8 mouse cellular contexts compared by ENCODE assay signal in genomic region chr2:91237511-91238080, GRCm38 (mm10). TPM values are rescaled to one million over a fixed set of nuclear protein-coding genes. Genes with fewer than 3 reads are reported as not detected.
DNase-seq lines count a peak whose midpoint lies in the region; ATAC-seq and TF ChIP-seq lines count a peak whose summit lies in the region.
"Not testable (repeated sequence)": the region's sequence is repeated elsewhere in the genome, so short reads cannot be mapped to it uniquely, and the experiment has no call there.

No protein-coding gene starts in this region.

- peak overlapping the region; percentile 90 for H3K4me2 ChIP-seq in heart, embryonic 16.5 days (ENCODE audit: low read depth, low read length)
- H3K4me2 ChIP-seq in liver, embryonic 15.5 days: peak overlapping the region; percentile 97
- peak overlapping the region; percentile 88 for H3K4me2 ChIP-seq in midbrain, embryonic 15.5 days
- H3K4me2 ChIP-seq in stomach, embryonic 16.5 days (ENCODE audit: low read depth, low read length): peak overlapping the region; percentile 82

- not testable (repeated sequence) for H3K4me1 ChIP-seq in E14TG2a.4 (replicated peaks; ENCODE audit: low read depth, low read length); heart, embryonic 16.5 days (ENCODE audit: control insufficient read depth, insufficient read depth, low read length); midbrain, embryonic 15.5 days; stomach, embryonic 16.5 days (ENCODE audit: control insufficient read depth, insufficient read depth, low read length)
- H3K4me1 ChIP-seq in forebrain, embryonic 10.5 days: peaks cover 12% of the 10 kb centered on the region
- peaks cover 31% of the 10 kb centered on the region for H3K4me1 ChIP-seq in liver, embryonic 15.5 days (replicated peaks)

- H3K27ac ChIP-seq in forebrain, embryonic 10.5 days: peak overlapping the region; percentile 89
- H3K27ac ChIP-seq in heart, embryonic 16.5 days (ENCODE audit: low read length): peak overlapping the region; percentile 95
- H3K27ac ChIP-seq in liver, embryonic 15.5 days (replicated peaks): peak overlapping the region; percentile 96
- peak overlapping the region; percentile 92 for H3K27ac ChIP-seq in midbrain, embryonic 15.5 days
- H3K27ac ChIP-seq in stomach, embryonic 16.5 days (ENCODE audit: low read length): peak overlapping the region; percentile 92

- not testable (repeated sequence) for H3K27me3 ChIP-seq in E14TG2a.4 (ENCODE audit: insufficient read depth, low read length); forebrain, embryonic 10.5 days (ENCODE audit: poor library complexity, severe bottlenecking); heart, embryonic 16.5 days (ENCODE audit: control insufficient read depth, insufficient read depth, low read length); liver, embryonic 15.5 days; midbrain, embryonic 15.5 days (replicated peaks); stomach, embryonic 16.5 days (ENCODE audit: control insufficient read depth, insufficient read depth, low read length)

- peak; percentile 26 for DNase-seq in c-Kit-positive CD71-positive TER-119-positive erythroid progenitor cells, embryonic 14.5 days (ENCODE audit: low spot score)
- DNase-seq in forebrain, embryonic 10.5 days (ENCODE audit: extremely low spot score, low spot score): not testable (repeated sequence)
- DNase-seq in kidney, adult 9 months: peak; percentile 32

- peak; percentile 30; the same call in 1 of the 2 replicates for TF ChIP-seq CTCF in E14TG2a.4 (conservative IDR thresholded peaks at IDR 0.05; ENCODE audit: low read length)

- H3K9me3 ChIP-seq in E14TG2a.4 (ENCODE audit: low read length); forebrain, embryonic 10.5 days; heart, embryonic 16.5 days (replicated peaks; ENCODE audit: control insufficient read depth, low read length); liver, embryonic 15.5 days (replicated peaks); midbrain, embryonic 15.5 days; stomach, embryonic 16.5 days (replicated peaks; ENCODE audit: control insufficient read depth, low read length): not testable (repeated sequence)

- peak overlapping the region; percentile 82 for H3K4me3 ChIP-seq in E14TG2a.4 (replicated peaks; ENCODE audit: low read length)
- H3K4me3 ChIP-seq in forebrain, embryonic 10.5 days: peak overlapping the region; percentile 64
- H3K4me3 ChIP-seq in heart, embryonic 16.5 days (ENCODE audit: low read length): peak overlapping the region; percentile 72
- H3K4me3 ChIP-seq in liver, embryonic 15.5 days (replicated peaks): peak overlapping the region; percentile 70
- H3K4me3 ChIP-seq in midbrain, embryonic 15.5 days: peak overlapping the region; percentile 73
- H3K4me3 ChIP-seq in stomach, embryonic 16.5 days (replicated peaks; ENCODE audit: low read length): peak overlapping the region; percentile 71

- ATAC-seq in heart, embryonic 16.5 days (replicated peaks; ENCODE audit: extremely low read depth, insufficient read depth, low FRiP score): peak; percentile 10; the same call in 1 of the 2 replicates
- ATAC-seq in liver, embryonic 15.5 days (ENCODE audit: insufficient read depth): peak; percentile 27
- ATAC-seq in midbrain, embryonic 15.5 days (replicated peaks): peak; percentile 69
- ATAC-seq in stomach, embryonic 16.5 days (ENCODE audit: insufficient read depth, low FRiP score): peak; percentile 28; the same call in 1 of the 2 replicates

- WGBS in forebrain, embryonic 10.5 days: 27% methylated on average over 4 of the region's 4 CpGs
- WGBS in heart, embryonic 16.5 days: 12% methylated on average over 4 of the region's 4 CpGs
- WGBS in liver, embryonic 15.5 days (ENCODE audit: insufficient replicate concordance): 16% methylated on average over 4 of the region's 4 CpGs
- 18% methylated on average over 4 of the region's 4 CpGs for WGBS in midbrain, embryonic 15.5 days
- WGBS in stomach, embryonic 16.5 days: 11% methylated on average over 4 of the region's 4 CpGs

- H3K9ac ChIP-seq in heart, embryonic 16.5 days (ENCODE audit: low read length): peak overlapping the region; percentile 74; the same call in 1 of the 2 replicates
- peak overlapping the region; percentile 72; the same call in 1 of the 2 replicates for H3K9ac ChIP-seq in liver, embryonic 15.5 days
- peak overlapping the region; percentile 73 for H3K9ac ChIP-seq in midbrain, embryonic 15.5 days
- peak overlapping the region; percentile 70; the same call in 1 of the 2 replicates for H3K9ac ChIP-seq in stomach, embryonic 16.5 days (ENCODE audit: low read length)

- peaks cover 16% of the 10 kb centered on the region for H3K36me3 ChIP-seq in E14TG2a.4 (ENCODE audit: insufficient read depth, low read length)
- H3K36me3 ChIP-seq in forebrain, embryonic 10.5 days (replicated peaks); heart, embryonic 16.5 days (ENCODE audit: control insufficient read depth, insufficient read depth); liver, embryonic 15.5 days (replicated peaks); midbrain, embryonic 15.5 days (replicated peaks); stomach, embryonic 16.5 days (ENCODE audit: control insufficient read depth, insufficient read depth, low read length): not testable (repeated sequence)

RNA-seq across cellular contexts. Expression of gene Ddb2, which starts 0.8 kb away (rescaled TPM):
- polyA plus RNA-seq in forebrain, embryonic 10.5 days (2016; fragmentation: Nextera tagmentation; extraction: Ambion mirVana): 9.3 and 10.6 TPM in 2 replicates
- 11.5 and 11.7 TPM in 2 replicates for polyA plus RNA-seq in heart, embryonic 16.5 days (2015; fragmentation: Nextera tagmentation; extraction: Ambion mirVana)
- polyA plus RNA-seq in liver, embryonic 15.5 days (2015; fragmentation: Nextera tagmentation; extraction: Ambion mirVana): 5.8 and 6.1 TPM in 2 replicates
- 18.1 and 18.8 TPM in 2 replicates for polyA plus RNA-seq in midbrain, embryonic 15.5 days (2015; fragmentation: Nextera tagmentation; extraction: Ambion mirVana)
- polyA plus RNA-seq in stomach, embryonic 16.5 days (2015; fragmentation: Nextera tagmentation; extraction: Ambion mirVana): 17.1 and 20.5 TPM in 2 replicates

RNA-seq across cellular contexts. Expression of gene Pacsin3, which starts 18.2 kb away (rescaled TPM):
- 38.7 and 40.1 TPM in 2 replicates for polyA plus RNA-seq in forebrain, embryonic 10.5 days (2016; fragmentation: Nextera tagmentation; extraction: Ambion mirVana)
- polyA plus RNA-seq in heart, embryonic 16.5 days (2015; fragmentation: Nextera tagmentation; extraction: Ambion mirVana): 60.4 and 64.0 TPM in 2 replicates
- 15.8 and 18.2 TPM in 2 replicates for polyA plus RNA-seq in liver, embryonic 15.5 days (2015; fragmentation: Nextera tagmentation; extraction: Ambion mirVana)
- polyA plus RNA-seq in midbrain, embryonic 15.5 days (2015; fragmentation: Nextera tagmentation; extraction: Ambion mirVana): 12.2 and 15.4 TPM in 2 replicates
- 65.5 and 73.3 TPM in 2 replicates for polyA plus RNA-seq in stomach, embryonic 16.5 days (2015; fragmentation: Nextera tagmentation; extraction: Ambion mirVana)

RNA-seq across cellular contexts. Expression of gene Arfgap2, which starts 27.2 kb away (rescaled TPM):
- polyA plus RNA-seq in forebrain, embryonic 10.5 days (2016; fragmentation: Nextera tagmentation; extraction: Ambion mirVana): 97.5 and 99.0 TPM in 2 replicates
- polyA plus RNA-seq in heart, embryonic 16.5 days (2015; fragmentation: Nextera tagmentation; extraction: Ambion mirVana): 64.9 and 68.9 TPM in 2 replicates
- 60.7 and 67.9 TPM in 2 replicates for polyA plus RNA-seq in liver, embryonic 15.5 days (2015; fragmentation: Nextera tagmentation; extraction: Ambion mirVana)
- 76.0 and 76.1 TPM in 2 replicates for polyA plus RNA-seq in midbrain, embryonic 15.5 days (2015; fragmentation: Nextera tagmentation; extraction: Ambion mirVana)
- polyA plus RNA-seq in stomach, embryonic 16.5 days (2015; fragmentation: Nextera tagmentation; extraction: Ambion mirVana): 82.0 and 82.3 TPM in 2 replicates

RNA-seq across cellular contexts. Expression of gene Acp2, which starts 34.9 kb away (rescaled TPM):
- 25.4 and 27.7 TPM in 2 replicates for polyA plus RNA-seq in forebrain, embryonic 10.5 days (2016; fragmentation: Nextera tagmentation; extraction: Ambion mirVana)
- polyA plus RNA-seq in heart, embryonic 16.5 days (2015; fragmentation: Nextera tagmentation; extraction: Ambion mirVana): 15.0 and 19.2 TPM in 2 replicates
- polyA plus RNA-seq in liver, embryonic 15.5 days (2015; fragmentation: Nextera tagmentation; extraction: Ambion mirVana): 9.9 and 10.1 TPM in 2 replicates
- 37.2 and 43.6 TPM in 2 replicates for polyA plus RNA-seq in midbrain, embryonic 15.5 days (2015; fragmentation: Nextera tagmentation; extraction: Ambion mirVana)
- polyA plus RNA-seq in stomach, embryonic 16.5 days (2015; fragmentation: Nextera tagmentation; extraction: Ambion mirVana): 23.1 and 24.5 TPM in 2 replicates

RNA-seq across cellular contexts. Expression of gene Nr1h3, which starts 35.0 kb away (rescaled TPM):
- polyA plus RNA-seq in forebrain, embryonic 10.5 days (2016; fragmentation: Nextera tagmentation; extraction: Ambion mirVana): 1.4 and 2.5 TPM in 2 replicates
- polyA plus RNA-seq in heart, embryonic 16.5 days (2015; fragmentation: Nextera tagmentation; extraction: Ambion mirVana): 4.4 and 4.8 TPM in 2 replicates
- 20.4 and 21.0 TPM in 2 replicates for polyA plus RNA-seq in liver, embryonic 15.5 days (2015; fragmentation: Nextera tagmentation; extraction: Ambion mirVana)
- polyA plus RNA-seq in midbrain, embryonic 15.5 days (2015; fragmentation: Nextera tagmentation; extraction: Ambion mirVana): 2.7 and 3.0 TPM in 2 replicates
- polyA plus RNA-seq in stomach, embryonic 16.5 days (2015; fragmentation: Nextera tagmentation; extraction: Ambion mirVana): 3.5 and 4.2 TPM in 2 replicates

Comparison
In these comparisons a context has a peak if more than half of its experiments do, and no peak if none do; other contexts are left out.
1. ATAC-seq: peak in every context shown above with its lines; median percentile 69 in midbrain, embryonic 15.5 days; 28 in stomach, embryonic 16.5 days; 27 in liver, embryonic 15.5 days; 10 in heart, embryonic 16.5 days.